ENCODE assay signal across 19 mouse cellular contexts in genomic region chr3:132928186-132928585, GRCm38 (mm10). TPM values are rescaled to one million over a fixed set of nuclear protein-coding genes. Genes with fewer than 3 reads are reported as not detected.
"Had no signal": no experiment of that assay in that cellular context is flagged by ENCODE, and none has a peak within 500 bp of the region (broad histone marks: within the 10 kb centered on the region; RNA-seq: fewer than 3 reads in every experiment).

No protein-coding gene starts in this region.

- ATAC-seq: liver, postnatal 0 days; midbrain, embryonic 13.5 days; midbrain, embryonic 15.5 days had no signal

- DNase-seq: liver, postnatal 0 days; lung, adult 2 months; lung, postnatal 10 days; lung, postnatal 36 days; thymus, adult 18-20 months; thymus, postnatal 14 days; thymus, postnatal 36 days had no signal

- H3K27ac ChIP-seq: liver, embryonic 15.5 days; lung, embryonic 15.5 days; macrophage; midbrain, embryonic 13.5 days; midbrain, embryonic 15.5 days; neural tube, embryonic 12.5 days; stomach, embryonic 15.5 days; stomach, postnatal 0 days had no signal

- H3K9ac ChIP-seq: liver, embryonic 15.5 days; liver, postnatal 0 days; lung, embryonic 15.5 days; midbrain, embryonic 13.5 days; midbrain, embryonic 15.5 days; neural tube, embryonic 12.5 days; stomach, embryonic 15.5 days had no signal

- H3K4me3 ChIP-seq: liver, embryonic 15.5 days; lung, embryonic 15.5 days; megakaryocyte, embryonic 14.5 days; midbrain, embryonic 13.5 days; midbrain, embryonic 15.5 days; neural tube, embryonic 12.5 days; stomach, embryonic 15.5 days had no signal

- H3K9me3 ChIP-seq: liver, embryonic 15.5 days; lung, embryonic 15.5 days; megakaryocyte, embryonic 14.5 days; midbrain, embryonic 13.5 days; midbrain, embryonic 15.5 days; neural tube, embryonic 12.5 days; stomach, embryonic 15.5 days had no signal

- H3K36me3 ChIP-seq: liver, embryonic 15.5 days; lung, embryonic 15.5 days; midbrain, embryonic 13.5 days; midbrain, embryonic 15.5 days; neural tube, embryonic 12.5 days; stomach, embryonic 15.5 days had no signal

- H3K4me2 ChIP-seq: liver, embryonic 15.5 days; lung, embryonic 15.5 days; midbrain, embryonic 11.5 days; midbrain, embryonic 13.5 days; midbrain, embryonic 15.5 days; neural tube, embryonic 12.5 days; stomach, embryonic 15.5 days had no signal

- H3K4me1 ChIP-seq: liver, embryonic 15.5 days; megakaryocyte, embryonic 14.5 days; midbrain, embryonic 13.5 days; midbrain, embryonic 15.5 days; neural tube, embryonic 12.5 days had no signal

- H3K27me3 ChIP-seq: liver, embryonic 15.5 days; lung, embryonic 15.5 days; megakaryocyte, embryonic 14.5 days; midbrain, embryonic 13.5 days; midbrain, embryonic 15.5 days; neural tube, embryonic 12.5 days; stomach, embryonic 15.5 days had no signal

RNA-seq across cellular contexts. Expression of gene Npnt, which starts 21.9 kb away (rescaled TPM):
- total RNA-seq: megakaryocyte progenitor cell, adult 5-6 weeks; monocyte, adult 5-6 weeks had no signal
- polyA plus RNA-seq: macrophage had no signal
